Mouse (Mus musculus) bone marrow macrophage, adult 2 months (primary cell): ENCODE measurements around the gene Slc51b. TPM values are rescaled to one million over a fixed set of nuclear protein-coding genes. Genes with fewer than 3 reads are reported as not detected.

Source experiments
- H3K27ac ChIP-seq: 2 replicates; pipeline ENCODE4 v1.5.1; 2012; ENCODE audit warnings: low read depth, low read length; ENCODE audit not compliant: insufficient read depth
- H3K4me1 ChIP-seq: 2 replicates; pipeline ENCODE4 v1.6.1; 2012; ENCODE audit warnings: low read length; ENCODE audit not compliant: control insufficient read depth, insufficient read depth
- H3K4me3 ChIP-seq: 2 replicates; pipeline ENCODE4 v1.5.1; 2012; ENCODE audit warnings: mild to moderate bottlenecking, low read length, moderate library complexity; ENCODE audit not compliant: insufficient read depth
- CTCF ChIP-seq: IDR thresholded peaks from 2 replicates; pipeline ENCODE4 v1.5.1; 2012; ENCODE audit warnings: low read depth, mild to moderate bottlenecking, low read length, moderate library complexity
- POLR2A ChIP-seq: IDR thresholded peaks from 2 replicates; pipeline ENCODE4 v1.6.1; 2012; ENCODE audit warnings: mild to moderate bottlenecking, low read depth, low read length, borderline replicate concordance
- polyA plus RNA-seq: library from polyadenylated mRNA; stranded (reverse); fragments of >200 nt; gene quantifications from 2 replicates; pipeline ENCODE4 v1.2.4, GENCODE M21; 2012; ENCODE audit not compliant: missing spikeins, insufficient read depth, insufficient read length

Slc51b gene
- polyA plus RNA-seq, 1 experiment = not detected

DNA sequence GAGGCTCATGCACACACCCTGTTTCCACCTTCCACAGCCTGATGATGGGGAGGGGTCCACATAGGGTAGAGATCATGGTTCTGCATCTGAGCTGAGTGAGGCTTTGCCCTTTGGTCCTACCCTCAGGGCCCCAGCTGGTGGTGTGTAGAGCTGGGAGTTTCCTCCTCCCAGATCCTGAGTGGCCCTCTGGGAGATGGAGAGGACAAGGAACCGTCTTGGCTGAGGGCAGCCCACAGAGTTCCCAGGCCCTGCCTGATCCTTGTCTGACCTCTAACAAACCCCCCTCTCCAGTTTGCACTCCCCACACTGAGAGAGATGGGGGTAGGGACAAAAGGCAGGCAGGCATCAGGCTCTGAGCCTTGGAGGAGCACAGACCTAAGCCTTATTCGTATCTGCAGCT is 28.4 kb downstream of the Slc51b start:
- Histone ChIP-seq H3K4me3 (no peak overlapping the region), H3K4me1 (no peaks in the 10 kb centered on the region), H3K27ac (no peak overlapping the region)
- TF ChIP-seq POLR2A = no peak
- TF ChIP-seq CTCF = no peak

DNA sequence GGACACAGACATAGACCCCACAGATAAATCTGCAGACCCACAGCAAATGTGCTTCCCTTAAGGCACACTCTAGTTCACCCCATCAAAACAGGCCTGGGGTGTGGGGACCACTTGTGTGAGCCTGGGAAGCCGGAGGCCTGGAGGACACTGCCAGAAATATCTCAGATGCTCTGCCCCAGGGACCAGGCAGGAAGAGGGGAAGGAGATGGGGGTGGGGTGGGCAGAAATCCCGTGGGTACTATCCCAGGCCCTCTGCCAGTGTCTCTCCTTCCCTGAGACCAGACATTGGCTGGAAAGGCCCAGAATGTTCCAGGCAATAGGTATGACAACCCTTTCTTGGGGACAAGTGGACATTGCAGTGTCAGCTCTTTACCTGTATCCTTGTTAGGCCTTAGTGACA is 29.1 kb downstream of the Slc51b start:
- TF ChIP-seq CTCF (no peak), POLR2A (no peak)
- no peak overlapping the region for H3K4me3 ChIP-seq
- H3K4me1 ChIP-seq = no peaks in the 10 kb centered on the region
- no peak overlapping the region for H3K27ac ChIP-seq

DNA sequence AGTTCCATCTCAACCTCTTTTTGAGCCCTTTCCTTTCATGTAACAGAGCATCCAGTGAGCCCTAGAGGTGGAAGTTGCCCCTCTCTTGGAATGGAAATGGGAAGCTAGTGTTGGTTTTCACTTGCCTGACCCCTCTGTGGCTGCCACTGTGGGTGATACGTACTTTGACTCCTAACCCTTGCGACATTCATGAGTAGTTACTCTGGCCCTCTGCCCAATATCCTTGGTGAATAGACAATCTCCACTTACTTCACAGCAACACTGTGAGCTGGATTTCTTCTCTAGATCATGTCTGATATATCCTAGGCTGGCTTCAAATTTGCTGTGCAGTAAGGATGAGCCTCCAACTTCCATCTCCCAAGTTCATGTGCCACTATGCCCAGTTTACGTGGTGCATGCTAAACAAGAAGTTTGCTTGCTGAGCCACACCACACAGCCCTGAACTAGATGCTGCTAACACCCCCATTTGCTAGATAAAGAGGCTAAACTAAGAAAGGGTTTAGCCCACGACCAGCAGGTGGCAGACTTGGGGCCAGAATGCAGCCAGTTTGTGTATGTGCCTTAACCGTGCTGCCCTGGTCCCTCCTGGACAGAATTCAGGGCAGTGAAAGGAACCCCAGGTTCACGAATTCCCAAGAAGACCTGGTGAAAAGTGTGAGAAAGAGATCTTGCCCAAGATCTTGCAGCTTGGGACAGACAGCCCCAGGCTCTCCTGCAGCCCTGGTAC is 30.0 kb downstream of the Slc51b start:
- TF ChIP-seq CTCF (peak; percentile 64), POLR2A (no peak)
- Histone ChIP-seq H3K27ac (no peak overlapping the region), H3K4me1 (no peaks in the 10 kb centered on the region), H3K4me3 (no peak overlapping the region)

DNA sequence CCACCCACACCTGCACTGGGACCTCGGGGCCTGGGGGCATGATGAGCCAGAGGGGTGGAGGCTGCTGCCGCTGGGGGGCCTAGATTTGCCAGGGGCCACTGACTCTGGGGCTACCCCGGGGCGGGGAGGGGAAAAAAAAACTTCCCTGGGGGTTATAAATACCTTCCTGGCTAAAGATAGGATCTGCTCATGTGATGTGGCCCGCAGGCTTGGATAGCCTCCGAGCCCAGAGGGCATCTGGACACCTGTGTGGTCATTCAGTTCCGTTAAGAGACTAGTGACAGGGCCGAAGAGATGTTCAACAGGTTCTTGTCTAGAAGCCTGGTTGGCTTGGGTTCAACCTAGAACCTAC is 31.2 kb downstream of the Slc51b start, which contains the start of gene Kbtbd13:
TSS of gene Kbtbd13 (minus strand) at position 40 of the 352 bp plus-strand sequence.
- TF ChIP-seq POLR2A (no peak), CTCF (no peak)
- Histone ChIP-seq H3K4me1 (no peaks in the 10 kb centered on the region), H3K27ac (no peak within 1 kb of the TSS), H3K4me3 (peak within 1 kb of the TSS; percentile 47)

DNA sequence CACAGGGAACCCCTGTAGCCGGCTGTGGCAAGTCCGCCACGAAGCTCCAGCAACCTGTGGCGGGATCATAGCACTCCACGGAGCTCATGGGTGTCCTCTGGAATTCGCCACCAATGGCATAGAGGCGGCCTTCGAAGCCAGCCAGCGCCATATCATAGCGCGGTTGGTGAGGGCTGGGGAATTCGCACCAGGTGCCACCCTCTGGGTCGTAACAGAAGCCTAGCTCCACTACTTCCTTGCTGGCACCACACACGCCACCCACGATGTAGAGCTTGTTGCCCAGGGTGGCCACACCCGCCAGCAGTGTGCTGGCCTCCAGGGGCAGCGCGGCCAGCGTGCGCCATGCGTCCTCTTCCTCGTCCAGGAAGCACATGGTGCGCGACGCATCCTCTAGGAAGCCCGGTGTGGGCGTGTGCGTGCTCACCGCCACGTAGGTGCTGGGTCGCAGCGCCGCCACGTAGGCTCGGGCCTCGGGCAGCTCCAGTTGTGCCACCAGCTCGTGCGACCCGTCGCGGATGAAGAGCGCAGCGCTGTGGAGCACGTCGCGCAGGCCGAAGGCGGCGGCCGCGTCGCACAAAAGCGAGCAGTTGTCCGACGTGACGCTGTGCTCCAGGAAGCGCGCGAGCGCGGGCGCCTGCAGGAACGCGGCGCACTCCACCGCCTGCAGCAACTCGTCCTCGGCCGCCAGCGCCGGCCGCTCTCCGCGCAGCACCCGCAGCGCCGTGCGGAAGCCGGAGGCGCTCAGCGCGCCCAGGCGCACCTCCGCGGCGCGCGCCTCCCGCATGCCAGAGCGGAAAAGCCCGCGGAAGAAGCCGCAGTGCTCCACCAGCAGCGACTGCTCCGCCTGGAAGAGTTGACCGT is 31.8 kb downstream of the Slc51b start:
- Histone ChIP-seq H3K4me3 (peak overlapping the region; percentile 47), H3K4me1 (no peaks in the 10 kb centered on the region)

DNA sequence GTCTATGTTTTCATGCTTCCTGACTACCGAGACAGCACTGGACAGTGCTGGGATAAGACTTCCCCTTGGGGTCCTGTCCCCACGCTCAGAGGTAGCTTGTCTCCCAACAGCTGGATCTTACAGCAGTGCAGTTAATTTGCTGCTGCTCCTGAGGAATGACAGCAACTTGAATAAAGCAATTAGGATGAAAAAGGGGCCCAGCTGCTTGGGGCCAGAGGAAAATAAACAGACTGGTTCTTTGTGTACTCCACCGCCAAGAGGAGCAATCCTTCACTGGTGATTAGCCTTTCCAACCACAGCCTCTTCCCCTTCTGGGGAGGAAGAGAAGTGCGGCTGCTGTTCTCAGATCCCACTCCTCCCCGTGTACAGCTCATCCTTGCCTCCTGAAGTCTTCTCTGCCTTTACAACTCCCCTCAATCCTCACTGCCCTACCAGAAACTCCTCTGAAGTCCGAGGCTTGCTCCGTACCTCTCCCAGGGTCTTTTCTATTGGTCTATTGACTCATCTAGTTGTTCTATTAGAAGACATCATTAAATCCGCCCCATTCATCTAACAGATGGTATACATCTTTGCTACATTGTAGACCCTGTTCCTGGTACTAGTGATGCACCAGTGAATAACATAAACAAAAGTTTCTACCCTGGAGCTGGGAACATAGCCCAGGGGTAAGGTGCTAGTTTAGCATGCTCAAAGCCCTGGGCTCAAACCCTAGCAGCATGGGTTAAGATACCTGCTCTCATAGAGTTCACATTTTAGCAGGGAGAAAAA is 36.2 kb downstream of the Slc51b start:
- Histone ChIP-seq H3K27ac (no peak overlapping the region), H3K4me3 (no peak overlapping the region), H3K4me1 (no peaks in the 10 kb centered on the region)
- no peak for TF ChIP-seq CTCF
- TF ChIP-seq POLR2A = no peak

More for the DNA sequence above, 31.8 kb downstream of the Slc51b start:
- no peak overlapping the region for H3K27ac ChIP-seq
- TF ChIP-seq CTCF (no peak), POLR2A (no peak)

DNA sequence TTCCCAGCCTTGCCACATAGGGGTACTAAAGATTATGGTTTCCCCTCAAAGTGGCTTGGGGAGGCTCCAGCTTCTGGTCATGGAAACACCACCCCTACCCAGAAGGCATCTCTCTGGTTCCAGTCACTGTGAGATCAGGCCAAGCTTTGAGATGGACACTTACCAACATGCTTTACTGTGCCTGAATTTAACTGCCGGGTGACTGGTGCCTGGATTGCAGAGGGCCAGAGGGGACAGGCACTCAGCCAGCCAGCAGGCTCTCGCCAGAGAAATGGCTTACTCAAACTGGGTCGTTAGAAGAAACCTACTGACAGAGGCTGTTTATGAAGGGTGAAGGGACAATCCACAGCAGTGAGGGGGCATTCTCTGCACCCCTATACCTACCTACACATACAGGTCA is 38.5 kb downstream of the Slc51b start:
- Histone ChIP-seq H3K27ac (no peak overlapping the region), H3K4me3 (no peak overlapping the region), H3K4me1 (no peaks in the 10 kb centered on the region)
- TF ChIP-seq POLR2A (no peak), CTCF (no peak)

DNA sequence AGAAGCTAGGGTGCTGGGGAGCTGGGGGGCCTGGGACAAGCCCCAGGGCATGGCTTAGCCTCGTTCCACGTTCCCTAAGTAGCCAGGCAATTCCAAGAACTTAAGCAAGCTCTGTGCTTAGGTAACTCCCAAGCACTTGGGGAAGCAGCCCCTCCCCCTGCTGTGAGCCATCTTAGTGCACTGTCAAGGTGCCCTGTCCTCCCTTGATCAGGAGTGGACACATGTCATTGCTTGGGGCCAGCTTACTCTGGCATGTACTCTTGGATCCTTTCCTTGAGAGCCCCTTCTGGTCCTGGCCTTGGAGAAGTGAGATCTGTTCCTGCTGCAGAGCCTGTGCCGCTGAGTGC is 40.0 kb downstream of the Slc51b start:
- no peaks in the 10 kb centered on the region for H3K4me1 ChIP-seq
- H3K4me3 ChIP-seq = no peak overlapping the region
- no peak overlapping the region for H3K27ac ChIP-seq
- TF ChIP-seq POLR2A (no peak), CTCF (no peak)

DNA sequence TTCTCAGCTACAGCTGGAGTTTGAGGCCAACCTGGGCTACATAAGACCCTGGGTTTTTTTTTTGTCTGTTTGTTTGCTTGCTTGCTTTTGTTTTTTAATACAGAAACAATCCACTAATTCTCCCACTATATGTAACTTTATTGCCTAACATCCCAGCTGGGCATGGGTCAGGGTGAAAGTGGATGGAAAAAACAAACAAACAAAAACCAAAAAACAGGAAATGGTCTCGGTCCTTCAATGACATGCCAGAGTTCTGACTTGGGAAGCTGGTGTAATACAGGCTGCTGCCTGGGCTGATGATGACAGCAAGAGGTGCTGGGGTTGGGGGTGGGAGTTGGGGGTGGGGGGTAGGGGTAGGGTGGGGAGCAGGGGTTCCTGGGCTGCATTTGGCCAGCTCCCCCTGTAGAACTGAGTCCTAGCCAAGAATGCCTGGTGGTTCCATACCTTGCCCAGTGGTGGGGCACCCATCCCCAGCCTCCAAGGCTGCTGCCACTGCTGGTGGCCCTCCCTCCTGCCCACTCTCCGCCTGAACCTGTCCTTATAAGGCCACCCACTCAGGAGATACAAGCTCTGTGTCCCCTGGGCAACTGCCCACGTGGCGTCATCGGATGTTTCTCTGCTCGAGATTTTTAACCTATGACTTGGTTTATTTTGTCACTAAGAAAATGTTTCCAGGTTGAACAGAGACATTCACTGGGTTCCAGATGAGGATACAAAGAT is 40.6 kb downstream of the Slc51b start:
- no peaks in the 10 kb centered on the region for H3K4me1 ChIP-seq
- no peak for TF ChIP-seq POLR2A
- no peak for TF ChIP-seq CTCF
- no peak overlapping the region for H3K27ac ChIP-seq
- no peak overlapping the region for H3K4me3 ChIP-seq
